Mouse (Mus musculus): Measurements from ENCODE around the gene Hnrnpf.

DNA sequence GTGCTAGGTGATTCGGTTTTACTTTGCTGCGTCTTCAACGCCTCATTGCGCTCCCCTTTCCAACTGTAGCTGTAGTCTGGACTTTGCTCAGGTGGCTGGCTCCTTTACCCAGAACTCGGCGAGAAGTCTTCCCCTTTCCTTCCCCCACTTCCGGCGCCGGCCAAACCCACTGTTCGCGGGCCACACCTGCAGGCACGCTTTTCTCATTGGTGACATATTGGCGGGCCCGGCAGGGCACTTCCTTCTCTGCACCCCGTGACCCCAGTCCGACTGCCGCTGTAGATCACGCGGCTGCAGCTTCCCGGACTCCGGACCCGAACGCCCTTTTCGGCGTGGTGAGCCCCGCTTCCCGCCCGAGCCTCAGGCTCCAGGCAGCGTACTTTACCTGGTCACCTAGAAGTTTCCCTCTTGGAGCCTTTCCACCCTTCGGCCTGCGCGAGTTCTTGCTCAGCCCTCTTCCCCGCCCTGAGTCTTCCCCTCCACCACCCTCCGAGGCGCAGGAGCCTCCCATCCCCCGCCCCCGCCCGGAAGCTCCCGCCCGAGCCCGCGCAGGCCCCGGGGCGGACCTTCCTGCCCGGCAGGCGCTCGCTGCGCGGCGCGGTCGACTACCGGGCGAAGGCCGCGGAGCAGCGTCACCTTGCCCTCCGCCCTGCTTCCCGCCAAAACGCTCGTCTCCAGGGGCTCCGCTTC is 16.8 kb downstream of the Hnrnpf start:
- TF ChIP-seq GATA1 (IDR thresholded peaks at IDR 0.05; ENCODE audit: borderline replicate concordance, low read length) (no peak), FLI1 (IDR thresholded peaks at IDR 0.05; ENCODE audit: low read length) (peak; percentile 40; the same call in 1 of the 2 replicates)
